ENCODE assay signal across 8 mouse cellular contexts in genomic region chr15:103280817-103281464, GRCm38 (mm10). TPM values are rescaled to one million over a fixed set of nuclear protein-coding genes. Genes with fewer than 3 reads are reported as not detected.
DNase-seq lines count a peak whose midpoint lies in the region; ATAC-seq and TF ChIP-seq lines count a peak whose summit lies in the region.

No protein-coding gene starts in this region.

- no peak overlapping the region for H3K27ac ChIP-seq in forebrain, postnatal 0 days (ENCODE audit: low read depth, low read length)
- no peak overlapping the region for H3K27ac ChIP-seq in forebrain, embryonic 16.5 days (ENCODE audit: low read length)
- H3K27ac ChIP-seq in limb, embryonic 11.5 days (replicated peaks; ENCODE audit: low read depth, low read length), result no peak overlapping the region

- no peaks in the 10 kb centered on the region for H3K4me1 ChIP-seq in forebrain, postnatal 0 days (ENCODE audit: insufficient read depth)
- peaks cover 10% of the 10 kb centered on the region for H3K4me1 ChIP-seq in forebrain, embryonic 16.5 days (replicated peaks; ENCODE audit: control insufficient read depth, insufficient read depth, low read length)
- H3K4me1 ChIP-seq in limb, embryonic 11.5 days (ENCODE audit: control insufficient read depth, insufficient read depth, low read length), result peaks cover 7% of the 10 kb centered on the region

- no peak for ATAC-seq in forebrain, postnatal 0 days
- no peak for ATAC-seq in forebrain, embryonic 16.5 days
- no peak for ATAC-seq in limb, embryonic 11.5 days (ENCODE audit: insufficient number of reproducible peaks, low FRiP score, low TSS enrichment, low read depth)

- no peak overlapping the region for H3K9ac ChIP-seq in forebrain, postnatal 0 days
- H3K9ac ChIP-seq in forebrain, embryonic 16.5 days (replicated peaks; ENCODE audit: low read depth, low read length), result no peak overlapping the region
- H3K9ac ChIP-seq in limb, embryonic 11.5 days (ENCODE audit: low read length), result no peak overlapping the region

- peak; percentile 51 for TF ChIP-seq CTCF in forebrain, postnatal 0 days (IDR thresholded peaks at IDR 0.05; ENCODE audit: low read depth)

- no peaks in the 10 kb centered on the region for H3K27me3 ChIP-seq in forebrain, postnatal 0 days (ENCODE audit: insufficient read depth, low read length)
- H3K27me3 ChIP-seq in forebrain, embryonic 16.5 days (replicated peaks; ENCODE audit: control insufficient read depth, insufficient read depth, low read length), result no peaks in the 10 kb centered on the region
- no peaks in the 10 kb centered on the region for H3K27me3 ChIP-seq in limb, embryonic 11.5 days (ENCODE audit: control insufficient read depth, insufficient read depth, low read length)

- no peak overlapping the region for H3K4me3 ChIP-seq in forebrain, postnatal 0 days (ENCODE audit: low read depth, low read length)
- no peak overlapping the region for H3K4me3 ChIP-seq in forebrain, embryonic 16.5 days (replicated peaks; ENCODE audit: low read length)
- no peak overlapping the region for H3K4me3 ChIP-seq in limb, embryonic 11.5 days (ENCODE audit: low read depth, low read length)

- no peaks in the 10 kb centered on the region for H3K9me3 ChIP-seq in forebrain, postnatal 0 days (ENCODE audit: low read length)
- no peaks in the 10 kb centered on the region for H3K9me3 ChIP-seq in forebrain, embryonic 16.5 days (ENCODE audit: control insufficient read depth, low read length)
- no peaks in the 10 kb centered on the region for H3K9me3 ChIP-seq in limb, embryonic 11.5 days (ENCODE audit: control insufficient read depth, low read length)

- DNase-seq in forebrain, postnatal 0 days, result no peak
- DNase-seq in A20 (ENCODE audit: low read depth, low spot score), result peak; percentile 68
- peak; percentile 73 for DNase-seq in c-Kit-positive CD71-positive TER-119-positive erythroid progenitor cells, embryonic 14.5 days (ENCODE audit: low spot score)
- peak; percentile 72 for DNase-seq in limb, embryonic 11.5 days (ENCODE audit: low spot score)
- peak; percentile 64 to 76 for DNase-seq in spleen, postnatal 4 days (ENCODE audit: low spot score in 2 of 2)
- no peak for DNase-seq in layer of hippocampus, adult 9-11 months
- DNase-seq in right cerebral cortex, postnatal 4 days, result no peak

- H3K36me3 ChIP-seq in forebrain, postnatal 0 days (ENCODE audit: insufficient read depth), result no peaks in the 10 kb centered on the region
- H3K36me3 ChIP-seq in forebrain, embryonic 16.5 days (ENCODE audit: control insufficient read depth, insufficient read depth), result no peaks in the 10 kb centered on the region
- H3K36me3 ChIP-seq in limb, embryonic 11.5 days (ENCODE audit: control insufficient read depth, insufficient read depth, low read length), result no peaks in the 10 kb centered on the region

- no peak overlapping the region for H3K4me2 ChIP-seq in forebrain, postnatal 0 days (ENCODE audit: low read depth)
- H3K4me2 ChIP-seq in forebrain, embryonic 16.5 days (ENCODE audit: low read length), result no peak overlapping the region
- H3K4me2 ChIP-seq in limb, embryonic 11.5 days (ENCODE audit: low read depth, severe bottlenecking), result no peak overlapping the region

- whole genome bisulfite sequencing in forebrain, postnatal 0 days, result 78% methylated on average over 3 of the region's 3 CpGs
- 72% methylated on average over 3 of the region's 3 CpGs for WGBS in forebrain, embryonic 16.5 days
- 62% methylated on average over 3 of the region's 3 CpGs for WGBS in limb, embryonic 11.5 days

RNA-seq across cellular contexts. Expression of gene Copz1, which starts 8.4 kb away (rescaled TPM):
- 120 and 147 TPM in 2 replicates for total RNA-seq in forebrain, postnatal 0 days (2014; rRNA removed)
- 209 and 217 TPM in 2 replicates for polyA plus RNA-seq in forebrain, postnatal 0 days (2015; fragmentation: Nextera tagmentation; extraction: Ambion mirVana)
- polyA plus RNA-seq in forebrain, embryonic 16.5 days (2015; fragmentation: Nextera tagmentation; extraction: Ambion mirVana), result 221 TPM in 2 replicates
- polyA plus RNA-seq in limb, embryonic 11.5 days (2014; fragmentation: Nextera tagmentation; extraction: Ambion mirVana), result 320 and 334 TPM in 2 replicates

RNA-seq across cellular contexts. Expression of gene Nfe2, which starts 22.7 kb away (rescaled TPM):
- 0.85 and 1.6 TPM in 2 replicates for total RNA-seq in forebrain, postnatal 0 days (2014; rRNA removed)
- 0.30 and 0.34 TPM in 2 replicates for polyA plus RNA-seq in forebrain, postnatal 0 days (2015; fragmentation: Nextera tagmentation; extraction: Ambion mirVana)
- 0.30 and 0.39 TPM in 2 replicates for polyA plus RNA-seq in forebrain, embryonic 16.5 days (2015; fragmentation: Nextera tagmentation; extraction: Ambion mirVana)
- polyA plus RNA-seq in limb, embryonic 11.5 days (2014; fragmentation: Nextera tagmentation; extraction: Ambion mirVana), result 5.4 and 7.7 TPM in 2 replicates

RNA-seq across cellular contexts. Expression of gene Gpr84, which starts 29.5 kb away (rescaled TPM):
- total RNA-seq in forebrain, postnatal 0 days (2014; rRNA removed), result 0.29 and 0.54 TPM in 2 replicates
- 0.31 and 0.33 TPM in 2 replicates for polyA plus RNA-seq in forebrain, postnatal 0 days (2015; fragmentation: Nextera tagmentation; extraction: Ambion mirVana)
- polyA plus RNA-seq in forebrain, embryonic 16.5 days (2015; fragmentation: Nextera tagmentation; extraction: Ambion mirVana), result 0.24 and 0.73 TPM in 2 replicates
- 0.31 TPM in 1 of 2 replicates, not detected in the other for polyA plus RNA-seq in limb, embryonic 11.5 days (2014; fragmentation: Nextera tagmentation; extraction: Ambion mirVana)

RNA-seq across cellular contexts. Expression of gene Hnrnpa1, which starts 40.7 kb away (rescaled TPM):
- 205 and 270 TPM in 2 replicates for total RNA-seq in forebrain, postnatal 0 days (2014; rRNA removed)
- 653 and 670 TPM in 2 replicates for polyA plus RNA-seq in forebrain, postnatal 0 days (2015; fragmentation: Nextera tagmentation; extraction: Ambion mirVana)
- polyA plus RNA-seq in forebrain, embryonic 16.5 days (2015; fragmentation: Nextera tagmentation; extraction: Ambion mirVana), result 935 and 1,030 TPM in 2 replicates
- 1,585 and 1,592 TPM in 2 replicates for polyA plus RNA-seq in limb, embryonic 11.5 days (2014; fragmentation: Nextera tagmentation; extraction: Ambion mirVana)

RNA-seq across cellular contexts. Expression of gene Cbx5, which starts 41.3 kb away (rescaled TPM):
- total RNA-seq in forebrain, postnatal 0 days (2014; rRNA removed), result 139 and 181 TPM in 2 replicates
- 74.1 and 90.4 TPM in 2 replicates for polyA plus RNA-seq in forebrain, postnatal 0 days (2015; fragmentation: Nextera tagmentation; extraction: Ambion mirVana)
- 132 and 139 TPM in 2 replicates for polyA plus RNA-seq in forebrain, embryonic 16.5 days (2015; fragmentation: Nextera tagmentation; extraction: Ambion mirVana)
- 210 and 225 TPM in 2 replicates for polyA plus RNA-seq in limb, embryonic 11.5 days (2014; fragmentation: Nextera tagmentation; extraction: Ambion mirVana)

Comparison
In these comparisons a context has a peak if more than half of its experiments do, and no peak if none do; other contexts are left out.
1. DNase-seq: peak in A20 (single experiment), c-Kit-positive CD71-positive TER-119-positive erythroid progenitor cells, embryonic 14.5 days (single experiment), limb, embryonic 11.5 days (single experiment) and spleen, postnatal 4 days (2 of 2); none in forebrain, postnatal 0 days (single experiment), layer of hippocampus, adult 9-11 months (single experiment) and right cerebral cortex, postnatal 4 days (single experiment).